Mouse (Mus musculus) MEL (cell line): ENCODE data around the gene 4930467E23Rik. TPM values are rescaled to one million over a fixed set of nuclear protein-coding genes. Genes with fewer than 3 reads are reported as not detected.
A peak's percentile ranks its signal among the peaks of the same experiment; 100 is the strongest.
"Not testable (repeated sequence)": the region's sequence is repeated elsewhere in the genome, so short reads cannot be mapped to it uniquely, and the experiment has no call there.

Source experiments
- DNase-seq: peaks from one replicate; pipeline ENCODE4 v3.0.0; 2011; ENCODE audit warnings: low read depth, low spot score
- H3K27ac ChIP-seq: 2 replicates; pipeline ENCODE4 v1.5.1; 2012; ENCODE audit warnings: low read depth, mild to moderate bottlenecking, control low read depth, low read length, moderate library complexity; ENCODE audit not compliant: control insufficient read depth
- H3K27me3 ChIP-seq, 2 experiments: fragments of 150-350 bp in 1 of 2; sonication (generic) in 1 of 2; 2 replicates each; pipeline ENCODE4 v1.6.1; 2012; ENCODE audit warnings: low read length in 2 of 2, mild to moderate bottlenecking in 2 of 2, improper control_type of control experiment in 1 of 2, moderate library complexity in 1 of 2; ENCODE audit not compliant: insufficient read depth in 2 of 2, control insufficient read depth in 1 of 2
- H3K36me3 ChIP-seq, 2 experiments: 2 replicates each; pipeline ENCODE4 v1.6.1; 2012 to 2014; ENCODE audit warnings: low read length in 2 of 2, improper control_type of control experiment in 1 of 2, inconsistent platforms in 1 of 2, mild to moderate bottlenecking in 1 of 2; ENCODE audit not compliant: insufficient read depth in 2 of 2, control insufficient read depth in 1 of 2
- H3K4me1 ChIP-seq, 2 experiments: fragments of 150-350 bp in 1 of 2; sonication (generic) in 1 of 2; 2 replicates each; pipeline ENCODE4 v1.6.1; 2012; ENCODE audit warnings: low read length in 2 of 2, improper control_type of control experiment in 1 of 2, mild to moderate bottlenecking in 1 of 2; ENCODE audit not compliant: insufficient read depth in 2 of 2, control insufficient read depth in 1 of 2
- H3K4me3 ChIP-seq, 2 experiments: fragments of 150-350 bp in 1 of 2; sonication (generic) in 1 of 2; 2 replicates each; pipeline ENCODE4 v1.5.1; 2012; ENCODE audit warnings: low read depth in 2 of 2, low read length in 2 of 2, mild to moderate bottlenecking in 2 of 2, moderate library complexity in 2 of 2, control low read depth in 1 of 2, improper control_type of control experiment in 1 of 2; ENCODE audit not compliant: control insufficient read depth in 1 of 2, insufficient read depth in 1 of 2
- H3K79me2 ChIP-seq: 2 replicates; pipeline ENCODE4 v1.6.1; 2012; ENCODE audit warnings: mild to moderate bottlenecking, low read length, moderate library complexity; ENCODE audit not compliant: control insufficient read depth, poor library complexity, insufficient read depth
- H3K9ac ChIP-seq: 2 replicates; pipeline ENCODE4 v1.6.1; 2012; ENCODE audit warnings: low read depth, mild to moderate bottlenecking, control low read depth, low read length, moderate library complexity; ENCODE audit not compliant: control insufficient read depth, poor library complexity, severe bottlenecking
- H3K9me3 ChIP-seq: fragments of 150-350 bp; sonication (generic); replicated peaks from 2 replicates; pipeline ENCODE4 v1.6.1; 2012; ENCODE audit warnings: mild to moderate bottlenecking, low read length, improper control_type of control experiment, moderate library complexity; ENCODE audit not compliant: insufficient read depth
- CTCF ChIP-seq, 3 experiments: IDR thresholded peaks in 2 of 3; conservative IDR thresholded peaks in 1 of 3; 2 replicates each; pipeline ENCODE4 v1.5.1; 2011 to 2012; ENCODE audit warnings: low read length in 3 of 3, low read depth in 2 of 3, mild to moderate bottlenecking in 2 of 3, improper control_type of control experiment in 1 of 3, inconsistent platforms in 1 of 3, mixed read lengths in 1 of 3, moderate library complexity in 1 of 3; ENCODE audit not compliant: control insufficient read depth in 1 of 3, insufficient read depth in 1 of 3, poor library complexity in 1 of 3, severe bottlenecking in 1 of 3
- HCFC1 ChIP-seq: IDR thresholded peaks from 2 replicates; pipeline ENCODE4 v1.6.1; 2012; ENCODE audit warnings: low read depth, mild to moderate bottlenecking, inconsistent platforms, low read length, improper control_type of control experiment, moderate library complexity
- MAX ChIP-seq: IDR thresholded peaks from 2 replicates; pipeline ENCODE4 v1.6.1; 2011; ENCODE audit warnings: low read length, improper control_type of control experiment
- MXI1 ChIP-seq: IDR thresholded peaks from 2 replicates; pipeline ENCODE4 v1.6.1; 2011; ENCODE audit warnings: mild to moderate bottlenecking, low read depth, low read length, improper control_type of control experiment
- MYC ChIP-seq: IDR thresholded peaks from 2 replicates; pipeline ENCODE4 v1.6.1; 2011; ENCODE audit warnings: low read depth, mild to moderate bottlenecking, low read length, improper control_type of control experiment, moderate library complexity
- NELFE ChIP-seq: IDR thresholded peaks from 2 replicates; pipeline ENCODE4 v1.6.1; 2011; ENCODE audit warnings: low read depth, low read length, improper control_type of control experiment
- POLR2A ChIP-seq, 2 experiments: IDR thresholded peaks; 2 replicates each; pipeline ENCODE4 v1.6.1; 2011 to 2012; ENCODE audit warnings: low read length in 2 of 2, mild to moderate bottlenecking in 2 of 2, control low read depth in 1 of 2, improper control_type of control experiment in 1 of 2, low read depth in 1 of 2, moderate library complexity in 1 of 2; ENCODE audit not compliant: control insufficient read depth in 1 of 2, insufficient read depth in 1 of 2, poor library complexity in 1 of 2
- POLR2AphosphoS2 ChIP-seq: IDR thresholded peaks from 2 replicates; pipeline ENCODE4 v1.6.1; 2011; ENCODE audit warnings: low read length, improper control_type of control experiment
- POLR2AphosphoS5 ChIP-seq: IDR thresholded peaks from 2 replicates; pipeline ENCODE4 v1.6.1; 2012; ENCODE audit warnings: low read depth, borderline replicate concordance, mild to moderate bottlenecking, inconsistent platforms, low read length, moderate library complexity, mixed read lengths
- SIN3A ChIP-seq: IDR thresholded peaks from 2 replicates; pipeline ENCODE4 v1.6.1; 2012; ENCODE audit warnings: low read length, improper control_type of control experiment, inconsistent platforms
- TBP ChIP-seq: IDR thresholded peaks from 2 replicates; pipeline ENCODE4 v1.8.0; 2011; ENCODE audit warnings: low read depth, low read length, improper control_type of control experiment
- TCF12 ChIP-seq: IDR thresholded peaks from 2 replicates; pipeline ENCODE4 v1.6.1; 2014; ENCODE audit warnings: low read depth, mild to moderate bottlenecking, inconsistent platforms, low read length, improper control_type of control experiment, moderate library complexity
- polyA plus RNA-seq, 2 experiments: library from polyadenylated mRNA; stranded (reverse) in 1 of 2; unstranded in 1 of 2; fragments of >175 nt in 1 of 2; fragments of >200 nt in 1 of 2; gene quantifications; 2 replicates each; pipeline versions ENCODE4 v1.2.1 to v1.2.4; 2012; ENCODE audit warnings: low replicate concordance in 2 of 2, low read depth in 1 of 2; ENCODE audit not compliant: insufficient read length in 2 of 2, insufficient read depth in 1 of 2, missing spikeins in 1 of 2
- total RNA-seq: library from RNA; depleted of rRNA; stranded (reverse); fragments of 300-350 nt; gene quantifications from 2 replicates; pipeline ENCODE4 v1.2.3, GENCODE M21; 2012; rRNA removed

Gene 4930467E23Rik
- total and polyA plus RNA-seq, 3 experiments = not detected

- Histone ChIP-seq H3K27ac (peak overlapping the region; percentile 22), H3K9ac (peak overlapping the region; percentile 68)
- peak; percentile 99 for DNase-seq
Observed at GRCm38 (mm10) chr8:19784554-19785364, 55.4 kb downstream of the 4930467E23Rik start.

GRCm38 (mm10) chr8:19792696-19793095 is 63.3 kb downstream of the 4930467E23Rik start:
- peak; percentile 37 for DNase-seq
- H3K27ac ChIP-seq, H3K79me2 ChIP-seq, H3K4me1 ChIP-seq, H3K27me3 ChIP-seq, H3K9ac ChIP-seq, H3K9me3 ChIP-seq, H3K4me3 ChIP-seq, H3K36me3 ChIP-seq: not testable (repeated sequence)

More at GRCm38 (mm10) chr8:19784554-19785364, 55.4 kb downstream of the 4930467E23Rik start:
- H3K4me1 ChIP-seq, H3K27me3 ChIP-seq, H3K79me2 ChIP-seq, H3K9me3 ChIP-seq, H3K36me3 ChIP-seq: not testable (repeated sequence)
- peak; percentile 73 for TF ChIP-seq HCFC1
- peak; percentile 45; the same call in 1 of the 2 replicates for TF ChIP-seq SIN3A
- TF ChIP-seq POLR2A (IDR thresholded peaks at IDR 0.05; ENCODE audit: control insufficient read depth in 1 of 2, insufficient read depth in 1 of 2, low read depth in 1 of 2, low read length in 2 of 2, poor library complexity in 1 of 2) = peak; percentile 65 to 89
- TF ChIP-seq NELFE = peak; percentile 46
- TF ChIP-seq POLR2AphosphoS2 = peak; percentile 53; the same call in 1 of the 2 replicates
- 0 out of 2 replicates have a peak, but pooled peaks have one; percentile 30 for TF ChIP-seq MXI1
- TF ChIP-seq POLR2AphosphoS5 = 0 out of 2 replicates have a peak, but pooled peaks have one; percentile 53
- TF ChIP-seq TBP = peak; percentile 76
- TF ChIP-seq CTCF (IDR thresholded peaks at IDR 0.05 in 2 of 3, conservative IDR thresholded peaks at IDR 0.05 in 1 of 3; ENCODE audit: control insufficient read depth in 1 of 3, insufficient read depth in 1 of 3, low read depth in 2 of 3, low read length in 3 of 3, poor library complexity in 1 of 3, severe bottlenecking in 1 of 3) = peak in 2 of 3 experiments; percentile 4 to 19; a peak in 3 of 6 replicates
- TF ChIP-seq MYC = 0 out of 2 replicates have a peak, but pooled peaks have one; percentile 47
- TF ChIP-seq TCF12 = peak; percentile 58
- TF ChIP-seq MAX = peak; percentile 45; the same call in 1 of the 2 replicates
- peak overlapping the region; percentile 55 to 62 for H3K4me3 ChIP-seq

Other genes with a start within 250 kb of the 4930467E23Rik start
- gene Defb7, start 234.5 kb upstream of the 4930467E23Rik start, total RNA-seq = not detected in 2 replicates
- gene Defb7, start 234.5 kb upstream of the 4930467E23Rik start, polyA plus RNA-seq = not detected
- not detected in 2 replicates for gene Gm31371, start 173.8 kb downstream of the 4930467E23Rik start, total RNA-seq
- gene Gm31371, start 173.8 kb downstream of the 4930467E23Rik start, polyA plus RNA-seq = not detected